Mouse (Mus musculus): ENCODE results near the gene Pard6a. TPM values are rescaled to one million over a fixed set of nuclear protein-coding genes. Genes with fewer than 3 reads are reported as not detected.

Pard6a gene
- polyA plus RNA-seq, 1 experiment from 2014 or later, result 12.0 TPM

GRCm38 (mm10) chr8:105707498-105708403 lies 6.8 kb downstream of the Pard6a start, which contains the start of the genes 4933405L10Rik and Enkd1:
TSS of gene 4933405L10Rik (plus strand) at chr8:105707655.
TSS of gene Enkd1 (minus strand) at chr8:105708210.
- under 1% methylated on average over 55 of the region's 55 CpGs for WGBS
- H3K27ac ChIP-seq (ENCODE audit: low read length), result no peak within 1 kb of the TSS
- H3K36me3 ChIP-seq (ENCODE audit: control insufficient read depth, insufficient read depth, low read length), result no peaks in the 10 kb centered on the region
- H3K4me2 ChIP-seq (ENCODE audit: low read depth, low read length), result peak within 1 kb of the TSS; percentile 98
- peak within 1 kb of the TSS; percentile 86 for H3K4me3 ChIP-seq (ENCODE audit: low read length)
- no peaks in the 10 kb centered on the region for H3K27me3 ChIP-seq (replicated peaks; ENCODE audit: control insufficient read depth, insufficient read depth, low read length)
- no peaks in the 10 kb centered on the region for H3K9me3 ChIP-seq (ENCODE audit: control insufficient read depth, low read length)
- H3K4me1 ChIP-seq (ENCODE audit: control insufficient read depth, insufficient read depth, low read length), result peaks cover 11% of the 10 kb centered on the region
- peak within 1 kb of the TSS; percentile 76 for H3K9ac ChIP-seq (ENCODE audit: low read depth, low read length)
- ATAC-seq, result peak; percentile 88

GRCm38 (mm10) chr8:105708675-105709074 lies 7.7 kb downstream of the Pard6a start:
- Histone ChIP-seq H3K4me2 (ENCODE audit: low read depth, low read length) (no peak overlapping the region), H3K9ac (ENCODE audit: low read depth, low read length) (no peak overlapping the region), H3K4me1 (ENCODE audit: control insufficient read depth, insufficient read depth, low read length) (peaks cover 11% of the 10 kb centered on the region), H3K27ac (ENCODE audit: low read length) (no peak overlapping the region), H3K36me3 (ENCODE audit: control insufficient read depth, insufficient read depth, low read length) (no peaks in the 10 kb centered on the region), H3K27me3 (replicated peaks; ENCODE audit: control insufficient read depth, insufficient read depth, low read length) (no peaks in the 10 kb centered on the region), H3K4me3 (ENCODE audit: low read length) (no peak overlapping the region), H3K9me3 (ENCODE audit: control insufficient read depth, low read length) (no peaks in the 10 kb centered on the region)
- WGBS, result 92% methylated on average over 8 of the region's 8 CpGs
- no peak for ATAC-seq

- no peaks in the 10 kb centered on the region for H3K27me3 ChIP-seq (replicated peaks; ENCODE audit: control insufficient read depth, insufficient read depth, low read length)
- ATAC-seq, result no peak
- 76% methylated on average over 14 of the region's 14 CpGs for WGBS
Measured at GRCm38 (mm10) chr8:105709317-105709716, 8.4 kb downstream of the Pard6a start.

GRCm38 (mm10) chr8:105712286-105712685 lies 11.3 kb downstream of the Pard6a start:
- H3K9me3 ChIP-seq (ENCODE audit: control insufficient read depth, low read length), result no peaks in the 10 kb centered on the region
- no peak for ATAC-seq
- no peak overlapping the region for H3K27ac ChIP-seq (ENCODE audit: low read length)
- H3K9ac ChIP-seq (ENCODE audit: low read depth, low read length), result no peak overlapping the region
- no peaks in the 10 kb centered on the region for H3K27me3 ChIP-seq (replicated peaks; ENCODE audit: control insufficient read depth, insufficient read depth, low read length)
- no peak overlapping the region for H3K4me3 ChIP-seq (ENCODE audit: low read length)
- peaks cover 8% of the 10 kb centered on the region for H3K4me1 ChIP-seq (ENCODE audit: control insufficient read depth, insufficient read depth, low read length)
- H3K36me3 ChIP-seq (ENCODE audit: control insufficient read depth, insufficient read depth, low read length), result no peaks in the 10 kb centered on the region
- H3K4me2 ChIP-seq (ENCODE audit: low read depth, low read length), result no peak overlapping the region
- 80% methylated on average over 3 of the region's 3 CpGs for WGBS

More at GRCm38 (mm10) chr8:105709317-105709716, 8.4 kb downstream of the Pard6a start:
- H3K36me3 ChIP-seq (ENCODE audit: control insufficient read depth, insufficient read depth, low read length), result no peaks in the 10 kb centered on the region
- no peaks in the 10 kb centered on the region for H3K9me3 ChIP-seq (ENCODE audit: control insufficient read depth, low read length)
- no peak overlapping the region for H3K4me2 ChIP-seq (ENCODE audit: low read depth, low read length)
- H3K4me1 ChIP-seq (ENCODE audit: control insufficient read depth, insufficient read depth, low read length), result peaks cover 11% of the 10 kb centered on the region
- no peak overlapping the region for H3K9ac ChIP-seq (ENCODE audit: low read depth, low read length)
- no peak overlapping the region for H3K4me3 ChIP-seq (ENCODE audit: low read length)
- H3K27ac ChIP-seq (ENCODE audit: low read length), result no peak overlapping the region

GRCm38 (mm10) chr8:105714139-105714538 lies 13.2 kb downstream of the Pard6a start:
- H3K4me3 ChIP-seq (ENCODE audit: low read length), result no peak overlapping the region
- H3K27me3 ChIP-seq (replicated peaks; ENCODE audit: control insufficient read depth, insufficient read depth, low read length), result no peaks in the 10 kb centered on the region
- H3K36me3 ChIP-seq (ENCODE audit: control insufficient read depth, insufficient read depth, low read length), result no peaks in the 10 kb centered on the region
- no peaks in the 10 kb centered on the region for H3K9me3 ChIP-seq (ENCODE audit: control insufficient read depth, low read length)
- H3K9ac ChIP-seq (ENCODE audit: low read depth, low read length), result no peak overlapping the region
- ATAC-seq, result peak; percentile 63
- H3K27ac ChIP-seq (ENCODE audit: low read length), result no peak overlapping the region
- H3K4me1 ChIP-seq (ENCODE audit: control insufficient read depth, insufficient read depth, low read length), result no peaks in the 10 kb centered on the region
- H3K4me2 ChIP-seq (ENCODE audit: low read depth, low read length), result no peak overlapping the region
- WGBS, result 5% methylated on average over 3 of the region's 3 CpGs

- Histone ChIP-seq H3K36me3 (ENCODE audit: control insufficient read depth, insufficient read depth, low read length) (no peaks in the 10 kb centered on the region), H3K4me1 (ENCODE audit: control insufficient read depth, insufficient read depth, low read length) (no peaks in the 10 kb centered on the region), H3K9me3 (ENCODE audit: control insufficient read depth, low read length) (no peaks in the 10 kb centered on the region), H3K9ac (ENCODE audit: low read depth, low read length) (no peak overlapping the region), H3K4me2 (ENCODE audit: low read depth, low read length) (no peak overlapping the region), H3K27me3 (replicated peaks; ENCODE audit: control insufficient read depth, insufficient read depth, low read length) (no peaks in the 10 kb centered on the region), H3K27ac (ENCODE audit: low read length) (no peak overlapping the region), H3K4me3 (ENCODE audit: low read length) (no peak overlapping the region)
- WGBS, result 62% methylated on average over 6 of the region's 6 CpGs
- no peak for ATAC-seq
Measured at GRCm38 (mm10) chr8:105715042-105715441, 14.1 kb downstream of the Pard6a start.

- Histone ChIP-seq H3K27ac (ENCODE audit: low read length) (no peak overlapping the region), H3K9ac (ENCODE audit: low read depth, low read length) (no peak overlapping the region), H3K4me1 (ENCODE audit: control insufficient read depth, insufficient read depth, low read length) (no peaks in the 10 kb centered on the region), H3K9me3 (ENCODE audit: control insufficient read depth, low read length) (no peaks in the 10 kb centered on the region), H3K27me3 (replicated peaks; ENCODE audit: control insufficient read depth, insufficient read depth, low read length) (no peaks in the 10 kb centered on the region), H3K4me2 (ENCODE audit: low read depth, low read length) (no peak overlapping the region), H3K36me3 (ENCODE audit: control insufficient read depth, insufficient read depth, low read length) (no peaks in the 10 kb centered on the region), H3K4me3 (ENCODE audit: low read length) (no peak overlapping the region)
- ATAC-seq, result no peak
- WGBS, result 89% methylated on average over 15 of the region's 15 CpGs
Measured at GRCm38 (mm10) chr8:105716302-105716945, 15.5 kb downstream of the Pard6a start.

- no peak overlapping the region for H3K9ac ChIP-seq (ENCODE audit: low read depth, low read length)
- no peaks in the 10 kb centered on the region for H3K4me1 ChIP-seq (ENCODE audit: control insufficient read depth, insufficient read depth, low read length)
- ATAC-seq, result no peak
- H3K4me2 ChIP-seq (ENCODE audit: low read depth, low read length), result no peak overlapping the region
- H3K36me3 ChIP-seq (ENCODE audit: control insufficient read depth, insufficient read depth, low read length), result no peaks in the 10 kb centered on the region
- no peak overlapping the region for H3K4me3 ChIP-seq (ENCODE audit: low read length)
- WGBS, result 83% methylated on average over 4 of the region's 4 CpGs
- no peak overlapping the region for H3K27ac ChIP-seq (ENCODE audit: low read length)
- H3K9me3 ChIP-seq (ENCODE audit: control insufficient read depth, low read length), result no peaks in the 10 kb centered on the region
- H3K27me3 ChIP-seq (replicated peaks; ENCODE audit: control insufficient read depth, insufficient read depth, low read length), result no peaks in the 10 kb centered on the region
Measured at GRCm38 (mm10) chr8:105719637-105720036, 18.7 kb downstream of the Pard6a start.

GRCm38 (mm10) chr8:105722861-105723260 lies 21.9 kb downstream of the Pard6a start:
- ATAC-seq, result no peak
- Histone ChIP-seq H3K27ac (ENCODE audit: low read length) (no peak overlapping the region), H3K9me3 (ENCODE audit: control insufficient read depth, low read length) (no peaks in the 10 kb centered on the region), H3K36me3 (ENCODE audit: control insufficient read depth, insufficient read depth, low read length) (no peaks in the 10 kb centered on the region), H3K4me3 (ENCODE audit: low read length) (no peak overlapping the region), H3K9ac (ENCODE audit: low read depth, low read length) (no peak overlapping the region), H3K4me2 (ENCODE audit: low read depth, low read length) (no peak overlapping the region), H3K4me1 (ENCODE audit: control insufficient read depth, insufficient read depth, low read length) (no peaks in the 10 kb centered on the region), H3K27me3 (replicated peaks; ENCODE audit: control insufficient read depth, insufficient read depth, low read length) (no peaks in the 10 kb centered on the region)
- WGBS, result 90% methylated on average over 9 of the region's 9 CpGs
